Mouse (Mus musculus): Measurements from ENCODE around the gene Prr22.

The Prr22 gene

DNA sequence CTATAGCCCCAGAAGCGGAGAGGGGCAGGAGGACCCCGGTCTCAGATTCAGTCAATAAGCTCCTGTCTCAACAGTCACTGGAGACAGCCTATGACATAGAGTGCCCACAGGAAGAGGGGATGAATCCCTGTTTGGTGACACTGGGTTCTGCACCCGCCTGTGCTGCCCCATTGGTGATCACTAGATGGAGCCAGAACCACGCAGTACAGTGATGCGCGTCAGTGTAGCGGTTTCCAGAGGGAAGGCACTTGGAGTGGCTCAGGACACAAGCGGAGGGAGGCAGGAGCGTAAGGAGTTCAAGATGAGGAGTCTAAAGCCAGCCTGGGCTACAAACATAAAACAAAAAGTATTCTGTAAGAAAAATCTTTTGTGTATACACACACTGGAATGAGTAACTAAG, 38.5 kb downstream of the Prr22 start:
- DNase-seq (ENCODE audit: low read depth, low spot score), result peak; percentile 83

DNA sequence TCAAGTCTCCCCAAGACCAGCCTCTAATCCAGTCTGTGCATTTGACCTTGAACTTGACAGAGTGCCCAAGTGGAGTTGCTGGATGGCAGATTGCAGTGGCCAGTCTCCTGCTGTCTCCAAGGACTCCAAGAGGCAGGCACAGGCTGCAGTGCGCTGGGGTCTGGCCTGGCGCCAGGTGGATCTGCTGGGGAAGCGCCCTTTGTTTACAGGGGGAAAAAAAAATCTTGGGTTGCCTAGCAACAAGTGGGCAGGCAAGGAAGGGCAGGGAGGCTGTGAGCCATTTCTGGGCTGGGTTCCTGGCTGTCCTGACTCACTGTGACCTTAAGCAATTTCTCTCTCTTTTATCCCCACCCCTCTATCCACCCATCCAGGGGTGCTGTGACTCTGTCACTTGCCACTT, 40.2 kb downstream of the Prr22 start:
- DNase-seq (ENCODE audit: low read depth, low spot score), result peak; percentile 81

DNA sequence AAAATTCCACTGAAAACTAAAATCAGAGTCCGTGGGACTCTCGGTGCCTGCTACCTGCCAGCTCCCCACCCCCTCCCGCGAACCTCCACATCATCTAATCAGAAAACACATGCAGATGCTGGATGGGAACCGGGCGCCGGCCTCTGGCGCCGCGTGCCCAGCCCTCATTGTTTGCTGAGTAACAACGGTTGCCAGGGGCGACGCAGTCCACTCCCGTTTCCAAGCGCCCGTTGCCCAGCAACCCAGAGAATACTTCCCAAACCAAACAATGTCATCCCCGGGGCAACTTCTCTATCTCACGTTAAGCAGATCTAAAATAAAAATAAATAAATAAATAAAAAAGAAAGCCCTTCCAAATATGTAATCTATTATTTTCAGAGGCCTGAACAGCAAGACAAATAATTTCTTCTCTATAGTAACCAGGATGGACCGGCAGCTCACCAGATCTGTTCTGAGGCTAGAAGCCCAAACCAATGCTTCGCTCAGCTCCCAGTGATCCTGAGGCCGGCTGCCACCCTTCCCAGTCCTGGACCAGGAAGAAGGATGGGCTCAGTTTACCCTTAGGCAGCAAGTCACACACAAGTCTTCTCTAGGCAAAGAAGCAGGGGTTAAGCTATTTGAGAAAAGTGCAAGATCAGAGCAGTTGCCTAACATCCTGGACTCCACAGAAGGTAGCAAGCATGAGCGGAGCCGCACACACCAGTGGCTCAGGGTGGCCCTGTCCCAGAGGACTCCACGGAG, 44.4 kb downstream of the Prr22 start:
- DNase-seq (ENCODE audit: low read depth, low spot score), result peak; percentile 94

DNA sequence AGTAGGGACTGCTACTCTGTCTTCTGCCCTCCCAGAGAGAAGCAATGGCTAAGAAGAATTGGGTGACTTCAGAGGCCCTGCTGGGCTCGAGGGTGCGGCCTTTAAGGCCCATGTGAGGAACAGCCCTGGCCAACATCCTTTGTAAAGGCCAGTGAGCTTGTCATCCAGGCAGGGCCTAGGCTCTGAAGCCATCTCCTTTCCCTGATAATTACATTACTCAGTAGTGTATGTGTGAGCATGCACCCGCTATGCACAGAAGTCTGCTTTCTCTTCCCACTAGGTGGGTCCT, 45.0 kb downstream of the Prr22 start:
- DNase-seq (ENCODE audit: low read depth, low spot score), result no peak

DNA sequence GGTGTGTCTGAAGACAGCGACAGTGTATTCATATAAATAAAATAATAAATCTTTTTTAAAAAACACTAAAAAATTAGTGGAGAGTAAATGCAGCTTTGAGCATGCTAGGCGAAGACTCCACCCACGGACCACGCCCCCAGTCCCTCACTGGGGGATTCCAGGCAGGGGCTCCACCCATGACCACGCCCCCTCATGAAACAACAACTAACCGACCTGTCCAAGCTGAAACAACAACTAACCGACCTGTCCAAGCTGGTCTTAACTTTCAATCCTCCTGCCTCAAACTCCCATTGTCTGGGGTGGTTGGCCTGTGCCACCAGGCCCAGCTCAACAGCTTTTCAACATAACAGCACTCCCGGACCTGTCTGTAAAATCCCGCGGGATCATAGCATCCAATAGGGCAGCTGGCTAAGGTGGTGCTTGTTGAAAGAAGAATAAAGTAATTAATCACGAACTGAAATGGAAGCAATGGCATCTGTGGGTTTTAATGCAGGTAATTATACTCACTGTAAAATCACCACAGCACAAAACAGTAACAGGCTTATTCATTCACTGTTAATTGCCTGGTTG, 48.1 kb downstream of the Prr22 start:
- DNase-seq (ENCODE audit: low read depth, low spot score), result no peak

DNA sequence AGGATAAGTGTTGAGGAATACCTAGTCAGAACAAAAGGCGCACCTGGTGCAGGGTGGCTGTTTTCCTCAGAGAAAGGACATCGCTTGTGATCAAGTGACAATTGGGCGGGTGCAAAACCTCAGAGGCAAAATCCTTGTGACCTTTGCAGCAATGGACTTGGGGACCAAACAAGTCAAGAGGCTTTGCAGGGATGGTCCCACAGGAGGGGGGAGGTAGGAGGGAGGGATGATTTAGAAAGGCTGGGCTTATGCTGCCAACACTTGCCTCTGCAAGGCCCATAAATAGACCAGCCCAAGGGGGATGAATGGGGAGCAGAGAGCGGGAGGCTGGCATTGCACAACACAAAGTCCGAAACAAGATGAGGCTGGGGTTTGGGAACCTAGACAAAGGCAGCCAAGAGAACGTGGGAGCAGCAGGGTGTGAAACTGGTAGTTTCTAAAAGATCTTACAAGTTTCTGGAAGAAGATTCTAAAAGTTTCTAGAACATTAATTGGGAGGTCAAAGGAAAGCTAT, 49.0 kb downstream of the Prr22 start:
- DNase-seq (ENCODE audit: low read depth, low spot score), result no peak

DNA sequence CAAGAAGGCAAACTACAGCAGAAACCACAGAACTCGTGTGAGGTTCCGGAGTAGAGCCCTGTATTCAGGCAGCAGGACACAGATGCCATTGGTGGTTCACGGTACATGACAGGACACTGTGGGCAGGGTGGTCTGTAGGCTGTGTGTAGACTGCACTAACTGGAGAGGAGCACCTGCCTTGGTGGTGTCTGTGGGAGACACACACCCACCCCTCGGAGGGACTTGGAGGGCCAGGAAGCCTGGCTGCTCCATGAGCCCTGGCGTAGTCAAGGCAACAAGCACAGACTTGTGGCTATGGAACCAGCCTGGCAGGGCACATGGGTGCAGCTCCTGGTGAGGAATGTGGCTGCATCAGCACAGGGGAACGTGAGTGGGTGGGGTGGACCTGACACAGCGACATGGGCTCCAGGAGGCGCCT, 49.7 kb downstream of the Prr22 start:
- DNase-seq (ENCODE audit: low read depth, low spot score), result no peak

Data from mesoderm, embryonic 11.5 days (tissue).